Mouse (Mus musculus) megakaryocyte, embryonic 14.5 days (primary cell): ENCODE measurements around the gene Dctn2.

Experiments used
- FLI1 ChIP-seq: IDR thresholded peaks from 2 replicates; pipeline ENCODE4 v1.6.1; 2012; ENCODE audit warnings: low read length, inconsistent platforms, mixed read lengths
- GATA1 ChIP-seq: IDR thresholded peaks from 3 replicates; pipeline ENCODE4 v1.6.1; 2012; ENCODE audit warnings: mixed read lengths, low read length, inconsistent platforms, borderline replicate concordance

DNA sequence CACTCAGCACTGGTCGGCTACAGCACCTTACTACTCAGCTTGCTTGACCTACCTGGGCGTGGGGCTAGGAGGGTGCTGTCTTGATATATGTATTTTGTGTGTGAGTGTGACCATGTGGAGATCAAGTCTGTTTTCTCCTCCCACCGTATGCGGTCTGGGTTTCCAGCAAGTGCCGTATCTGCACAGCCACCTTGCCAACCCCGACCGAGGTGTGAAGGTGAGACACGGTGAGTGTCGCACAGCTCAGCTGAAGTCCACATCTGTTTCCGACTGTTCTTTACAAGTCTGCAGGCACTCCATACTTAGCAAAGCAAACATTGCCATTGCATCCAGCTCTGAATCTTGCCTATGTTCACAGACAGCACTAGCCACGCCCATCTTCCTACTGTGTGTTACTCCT lies 37.0 kb downstream of the Dctn2 start:
- no peak for TF ChIP-seq GATA1
- TF ChIP-seq FLI1: no peak
